Mouse (Mus musculus) G1E (cell line): Measurements from ENCODE around the gene Mafg. TPM values are rescaled to one million over a fixed set of nuclear protein-coding genes. Genes with fewer than 3 reads are reported as not detected.

Experiments
- ATAC-seq: 2 replicates; pipeline ENCODE4 v1.8.0; 2016; ENCODE audit warnings: mild to moderate bottlenecking; ENCODE audit not compliant: insufficient number of reproducible peaks, poor library complexity, low FRiP score, severe bottlenecking; ENCODE audit errors: extremely low read depth
- DNase-seq: peaks from one replicate; pipeline ENCODE4 v3.0.0; 2012; ENCODE audit warnings: low spot score
- H3K27me3 ChIP-seq: 2 replicates; pipeline ENCODE4 v1.6.1; 2012; ENCODE audit warnings: mild to moderate bottlenecking, low read length, inconsistent platforms; ENCODE audit not compliant: insufficient read depth
- H3K36me3 ChIP-seq: replicated peaks from 2 replicates; pipeline ENCODE3; 2012; ENCODE audit warnings: mild to moderate bottlenecking, inconsistent platforms
- H3K4me1 ChIP-seq: 2 replicates; pipeline ENCODE4 v1.6.1; 2012; ENCODE audit warnings: low read depth, low read length, inconsistent platforms, mixed read lengths; ENCODE audit not compliant: insufficient read depth
- H3K4me3 ChIP-seq: 2 replicates; pipeline ENCODE4 v1.5.1; 2012; ENCODE audit warnings: low read depth, mild to moderate bottlenecking, inconsistent platforms, low read length, moderate library complexity, mixed read lengths
- H3K9me3 ChIP-seq: replicated peaks from 2 replicates; pipeline ENCODE4 v1.6.1; 2012; ENCODE audit warnings: inconsistent platforms
- CTCF ChIP-seq: IDR thresholded peaks from 2 replicates; pipeline ENCODE4 v1.5.1; 2012; ENCODE audit warnings: low read depth, low read length, inconsistent platforms, mixed read lengths
- GATA1 ChIP-seq: IDR thresholded peaks from 2 replicates; pipeline ENCODE4 v1.6.1; 2012; ENCODE audit warnings: borderline replicate concordance, low read length, inconsistent platforms, mixed read lengths
- GATA2 ChIP-seq: IDR thresholded peaks from 2 replicates; pipeline ENCODE4 v1.6.1; 2012; ENCODE audit warnings: low read depth, low read length, inconsistent platforms, borderline replicate concordance
- POLR2AphosphoS5 ChIP-seq: IDR thresholded peaks from 2 replicates; pipeline ENCODE4 v1.6.1; 2012; ENCODE audit warnings: low read depth, low read length, inconsistent platforms; ENCODE audit not compliant: insufficient replicate concordance
- TAL1 ChIP-seq: conservative IDR thresholded peaks from 2 replicates; pipeline ENCODE4 v1.6.1; 2012; ENCODE audit warnings: low read depth, low read length, inconsistent platforms, mixed read lengths
- polyA plus RNA-seq: library from polyadenylated mRNA; stranded (reverse); fragments of >175 nt; gene quantifications from 2 replicates; pipeline ENCODE4 v1.2.3, GENCODE M21; 2012
- total RNA-seq, 2 experiments: library from RNA; stranded (forward) in 1 of 2; stranded (reverse) in 1 of 2; fragments of 200-1000 nt in 1 of 2; fragments of >200 nt in 1 of 2; fragmentation: Nextera tagmentation in 1 of 2; gene quantifications; 2 replicates each; pipeline ENCODE4 v1.2.3; 2014 to 2017

The Mafg gene
- total and polyA plus RNA-seq, 3 experiments, result 17.5 to 38.9 (median 21.9) TPM

DNA sequence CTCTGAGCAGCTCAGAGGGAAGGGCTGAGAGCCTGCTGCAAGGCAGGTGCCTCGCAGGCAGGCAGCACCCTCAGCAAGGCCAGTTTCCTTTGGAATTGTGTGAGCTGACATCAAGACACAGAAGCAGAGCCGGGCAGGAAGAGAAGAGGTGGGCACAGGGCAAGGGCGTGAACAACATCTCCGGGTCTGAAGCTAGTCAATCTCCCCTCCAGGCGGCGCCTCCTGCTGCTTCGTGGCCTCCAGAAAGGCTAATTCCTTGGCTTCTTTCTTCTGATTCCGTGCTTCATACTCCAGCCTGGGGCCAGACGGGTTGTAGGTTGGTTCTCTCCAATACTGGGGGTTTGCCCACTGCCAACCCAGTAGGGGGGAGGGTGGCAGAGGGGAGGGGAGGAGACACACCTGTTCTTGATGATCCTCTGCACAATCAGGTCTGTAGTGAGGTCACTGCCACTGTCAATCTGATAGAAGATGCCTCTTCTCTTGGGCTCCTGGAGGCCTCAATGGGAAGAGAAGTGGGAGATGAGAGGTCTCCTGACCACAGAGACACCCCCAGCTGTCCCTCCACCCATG is 22.8 kb downstream of the Mafg start:
- H3K4me1 ChIP-seq, result peaks cover 61% of the 10 kb centered on the region
- DNase-seq, result no peak
- TF ChIP-seq GATA1 (no peak), TAL1 (no peak), CTCF (no peak), GATA2 (no peak), POLR2AphosphoS5 (no peak)

DNA sequence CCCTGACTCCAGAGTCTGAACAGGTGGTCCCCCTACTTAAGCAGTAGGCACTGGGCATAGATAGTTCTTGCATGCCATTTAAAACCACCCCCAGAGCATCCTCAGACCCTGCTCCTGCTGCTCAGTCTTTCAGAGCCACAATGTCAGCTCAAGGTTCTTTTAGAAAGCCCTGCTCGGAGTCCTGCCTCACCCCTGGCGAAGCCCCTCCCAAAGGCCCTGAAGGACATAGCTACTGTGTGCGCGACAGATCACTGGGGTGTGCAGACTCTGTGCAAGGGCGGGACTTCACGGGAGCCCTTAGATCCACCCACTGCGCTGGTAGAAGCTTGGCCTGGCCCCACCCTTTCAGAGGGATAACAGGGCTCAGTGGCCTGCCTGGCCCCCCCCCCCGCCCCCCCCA is 24.1 kb downstream of the Mafg start:
- H3K36me3 ChIP-seq, result peaks cover 99% of the 10 kb centered on the region
- peaks cover 2% of the 10 kb centered on the region; the same call in 1 of the 2 replicates for H3K27me3 ChIP-seq
- no peak for DNase-seq
- ATAC-seq, result peak; percentile 52; the same call in 1 of the 2 replicates
- TF ChIP-seq GATA1 (no peak), CTCF (no peak), GATA2 (no peak), TAL1 (no peak), POLR2AphosphoS5 (no peak)
- H3K4me3 ChIP-seq, result no peak overlapping the region
- peaks cover 52% of the 10 kb centered on the region for H3K4me1 ChIP-seq
- no peaks in the 10 kb centered on the region for H3K9me3 ChIP-seq

More for the DNA sequence above, 22.8 kb downstream of the Mafg start:
- H3K9me3 ChIP-seq, result no peaks in the 10 kb centered on the region
- H3K27me3 ChIP-seq, result peaks cover 2% of the 10 kb centered on the region; the same call in 1 of the 2 replicates
- no peak for ATAC-seq
- no peak overlapping the region for H3K4me3 ChIP-seq
- peaks cover 99% of the 10 kb centered on the region for H3K36me3 ChIP-seq

DNA sequence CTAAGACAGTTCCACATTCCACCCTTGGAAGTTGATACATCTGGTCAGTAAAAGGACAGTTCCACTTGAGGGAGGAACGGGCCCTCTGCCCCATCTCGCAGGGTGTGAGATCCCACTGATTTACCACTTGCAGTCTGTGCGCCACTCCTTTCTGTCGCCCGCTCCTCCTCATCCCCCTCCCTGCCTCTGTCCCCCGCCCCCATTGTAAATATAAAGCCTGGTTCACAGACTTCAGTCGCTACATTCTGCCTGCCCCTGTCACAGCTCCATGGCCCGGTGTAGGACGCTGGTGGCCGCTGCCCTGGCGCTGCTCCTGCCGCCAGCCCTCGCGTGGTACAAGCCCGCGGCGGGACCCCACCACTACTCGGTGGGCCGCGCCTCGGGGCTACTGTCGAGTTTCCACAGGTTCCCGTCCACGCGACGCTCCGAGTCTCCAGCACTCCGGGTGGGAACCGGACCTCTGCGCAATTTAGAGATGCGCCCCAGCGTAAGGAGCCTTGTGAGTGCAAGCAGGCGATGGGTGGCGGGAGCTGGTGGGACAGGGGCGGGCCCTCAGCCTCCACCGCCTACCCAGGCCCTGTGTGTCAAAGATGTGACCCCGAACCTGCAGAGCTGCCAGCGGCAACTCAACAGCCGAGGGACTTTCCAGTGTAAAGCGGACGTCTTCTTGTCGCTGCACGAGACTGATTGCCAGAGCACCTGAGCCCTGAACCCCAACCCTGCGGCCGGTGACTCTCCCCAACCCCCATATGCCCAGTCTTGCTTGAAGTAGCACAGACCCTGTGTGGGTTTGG is 25.0 kb downstream of the Mafg start, which contains the start of gene Npb:
Npb (plus strand) TSS at position 237 of the 794 bp plus-strand sequence.
- no peak for ATAC-seq
- TF ChIP-seq GATA1 (no peak), GATA2 (no peak), POLR2AphosphoS5 (no peak), CTCF (no peak), TAL1 (no peak)
- H3K4me1 ChIP-seq, result peaks cover 51% of the 10 kb centered on the region
- H3K36me3 ChIP-seq, result peaks cover 99% of the 10 kb centered on the region
- no peak for DNase-seq
- peaks cover 2% of the 10 kb centered on the region; the same call in 1 of the 2 replicates for H3K27me3 ChIP-seq
- no peak within 1 kb of the TSS for H3K4me3 ChIP-seq
- H3K9me3 ChIP-seq, result no peaks in the 10 kb centered on the region

DNA sequence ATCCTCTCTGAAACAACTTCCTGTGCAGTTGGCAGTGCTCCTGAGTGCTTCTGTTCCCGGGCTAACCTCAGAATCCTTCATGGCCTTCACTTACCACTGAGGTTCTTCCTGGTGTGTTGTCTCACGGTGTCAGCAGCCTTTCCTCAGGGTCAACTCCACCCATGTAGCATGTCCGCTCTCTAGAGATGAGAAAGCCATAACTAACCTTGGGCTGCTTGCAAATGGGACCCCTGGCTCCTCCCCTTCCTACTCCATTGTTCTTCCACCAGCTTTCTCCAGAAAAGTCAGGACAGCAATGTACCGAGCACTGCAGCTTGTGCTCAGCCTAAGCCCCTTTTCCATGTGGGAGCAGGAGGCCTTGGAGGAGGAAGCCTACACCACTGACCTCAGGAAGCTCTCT is 26.6 kb downstream of the Mafg start:
- TF ChIP-seq GATA2, result no peak
- Histone ChIP-seq H3K4me1 (peaks cover 50% of the 10 kb centered on the region), H3K4me3 (no peak overlapping the region), H3K36me3 (peaks cover 99% of the 10 kb centered on the region), H3K9me3 (no peaks in the 10 kb centered on the region), H3K27me3 (no peaks in the 10 kb centered on the region)
- ATAC-seq (no peak), DNase-seq (no peak)

DNA sequence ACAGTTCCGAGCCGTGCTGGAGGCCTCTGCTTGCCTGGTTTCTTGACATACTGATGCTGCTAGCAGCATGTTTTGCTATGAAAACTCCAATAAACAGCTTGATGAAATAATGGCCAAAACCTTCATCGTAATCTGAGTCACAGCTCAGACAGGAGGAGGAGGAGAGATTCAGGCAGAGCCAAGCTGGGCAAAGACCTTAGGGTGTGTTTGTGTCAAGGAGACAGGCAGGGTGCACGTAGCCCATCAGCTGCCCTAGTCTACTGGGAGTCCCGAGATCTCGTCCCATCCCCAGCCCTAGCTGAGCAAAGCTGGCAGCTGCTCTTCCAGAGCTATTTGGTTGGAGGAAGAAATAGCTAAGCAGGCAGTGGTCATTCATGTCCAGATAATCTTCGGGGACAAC is 27.7 kb downstream of the Mafg start:
- TF ChIP-seq GATA2 (no peak), TAL1 (no peak), CTCF (no peak), POLR2AphosphoS5 (no peak), GATA1 (no peak)
- no peak for DNase-seq
- Histone ChIP-seq H3K4me3 (no peak overlapping the region), H3K36me3 (peaks cover 98% of the 10 kb centered on the region), H3K27me3 (no peaks in the 10 kb centered on the region), H3K4me1 (peaks cover 53% of the 10 kb centered on the region), H3K9me3 (no peaks in the 10 kb centered on the region)
- ATAC-seq, result no peak

DNA sequence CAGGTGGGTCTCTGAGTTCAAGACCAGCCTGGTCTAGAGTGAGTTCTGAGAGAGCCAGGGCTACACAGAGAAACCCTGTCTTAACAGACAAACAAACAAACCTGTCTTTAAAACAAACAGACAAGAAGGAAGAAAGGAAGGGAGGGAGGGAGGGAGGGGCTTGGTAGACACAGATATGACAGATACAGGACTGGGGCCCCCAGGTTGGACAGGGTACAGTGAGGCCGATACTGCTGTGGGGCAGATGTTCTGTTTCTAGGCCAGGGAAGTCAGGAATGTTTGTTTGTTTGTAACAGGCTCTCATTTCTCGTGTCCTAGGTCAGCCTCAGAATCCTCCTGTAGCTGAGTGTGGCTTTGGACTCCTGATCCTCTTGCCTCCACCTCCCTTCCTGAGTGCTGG is 29.9 kb downstream of the Mafg start:
- Histone ChIP-seq H3K4me1 (peaks cover 54% of the 10 kb centered on the region), H3K36me3 (peaks cover 87% of the 10 kb centered on the region), H3K27me3 (no peaks in the 10 kb centered on the region), H3K9me3 (no peaks in the 10 kb centered on the region), H3K4me3 (no peak overlapping the region)
- TF ChIP-seq GATA2 (no peak), CTCF (no peak), GATA1 (no peak), TAL1 (no peak), POLR2AphosphoS5 (no peak)
- DNase-seq, result no peak
- no peak for ATAC-seq
